Mouse (Mus musculus) liver, postnatal 0 days (tissue): Measurements from ENCODE around the gene Myt1l.

Experiments
- CTCF ChIP-seq: sonication (generic); IDR thresholded peaks from 2 replicates; pipeline ENCODE4 v1.5.1; 2016; ENCODE audit warnings: antibody characterized with exemption, low read depth
- EP300 ChIP-seq: IDR thresholded peaks from 2 replicates; pipeline ENCODE4 v1.6.1; 2016; ENCODE audit warnings: antibody characterized with exemption, low read depth, mild to moderate bottlenecking

- TF ChIP-seq CTCF (no peak), EP300 (no peak)
These were observed 356.2 kb downstream of the Myt1l start for GRCm38 (mm10) chr12:29884376-29884775.
